Mouse (Mus musculus) hindbrain, embryonic 13.5 days (tissue): ENCODE data around the gene Zfhx3. TPM values are rescaled to one million over a fixed set of nuclear protein-coding genes. Genes with fewer than 3 reads are reported as not detected.
A peak's percentile ranks its signal among the peaks of the same experiment; 100 is the strongest.

Experiments used
- ATAC-seq: fragments of 200-750 bp; cut with Nextera tagmentation; 2 replicates; pipeline ENCODE4 v1.8.0; 2017; ENCODE audit warnings: moderate TSS enrichment; ENCODE audit not compliant: low FRiP score
- H3K27ac ChIP-seq: fragments of 300-500 bp; sonication (generic); 2 replicates; pipeline ENCODE4 v1.5.1; 2015; ENCODE audit warnings: inconsistent platforms, mild to moderate bottlenecking, moderate library complexity
- H3K27me3 ChIP-seq: fragments of 300-500 bp; sonication (generic); 2 replicates; pipeline ENCODE4 v1.6.1; 2015; ENCODE audit warnings: mild to moderate bottlenecking, inconsistent platforms
- H3K36me3 ChIP-seq: fragments of 300-500 bp; sonication (generic); 2 replicates; pipeline ENCODE4 v1.6.1; 2015; ENCODE audit warnings: mild to moderate bottlenecking, inconsistent platforms
- H3K4me1 ChIP-seq: fragments of 300-500 bp; sonication (generic); replicated peaks from 2 replicates; pipeline ENCODE4 v1.6.1; 2015; ENCODE audit warnings: inconsistent platforms
- H3K4me2 ChIP-seq: fragments of 300-500 bp; sonication (generic); 2 replicates; pipeline ENCODE4 v1.6.1; 2015; ENCODE audit warnings: inconsistent platforms, mild to moderate bottlenecking, moderate library complexity
- H3K4me3 ChIP-seq: fragments of 300-500 bp; sonication (generic); 2 replicates; pipeline ENCODE4 v1.5.1; 2015; ENCODE audit warnings: mild to moderate bottlenecking, inconsistent platforms
- H3K9ac ChIP-seq: fragments of 300-500 bp; sonication (generic); 2 replicates; pipeline ENCODE4 v1.6.1; 2015; ENCODE audit warnings: mild to moderate bottlenecking, inconsistent platforms
- H3K9me3 ChIP-seq: fragments of 300-500 bp; sonication (generic); 2 replicates; pipeline ENCODE4 v1.6.1; 2016; ENCODE audit warnings: inconsistent platforms
- WGBS: fragments of 180-500 bp; shearing (Covaris S2); methylation state at CpG from one replicate; pipeline ENCODE4 v1.1.7; 2015; 5-methylcytosine and 5-hydroxymethylcytosine counted together
- polyA plus RNA-seq: library from polyadenylated mRNA; unstranded; fragments of >200 nt; fragmentation: Nextera tagmentation; extraction: Ambion mirVana; gene quantifications from 2 replicates; pipeline ENCODE4 v1.2.1, GENCODE M21; 2015

Zfhx3 gene
- polyA plus RNA-seq, 1 experiment from 2014 or later, result 36.9 TPM

DNA sequence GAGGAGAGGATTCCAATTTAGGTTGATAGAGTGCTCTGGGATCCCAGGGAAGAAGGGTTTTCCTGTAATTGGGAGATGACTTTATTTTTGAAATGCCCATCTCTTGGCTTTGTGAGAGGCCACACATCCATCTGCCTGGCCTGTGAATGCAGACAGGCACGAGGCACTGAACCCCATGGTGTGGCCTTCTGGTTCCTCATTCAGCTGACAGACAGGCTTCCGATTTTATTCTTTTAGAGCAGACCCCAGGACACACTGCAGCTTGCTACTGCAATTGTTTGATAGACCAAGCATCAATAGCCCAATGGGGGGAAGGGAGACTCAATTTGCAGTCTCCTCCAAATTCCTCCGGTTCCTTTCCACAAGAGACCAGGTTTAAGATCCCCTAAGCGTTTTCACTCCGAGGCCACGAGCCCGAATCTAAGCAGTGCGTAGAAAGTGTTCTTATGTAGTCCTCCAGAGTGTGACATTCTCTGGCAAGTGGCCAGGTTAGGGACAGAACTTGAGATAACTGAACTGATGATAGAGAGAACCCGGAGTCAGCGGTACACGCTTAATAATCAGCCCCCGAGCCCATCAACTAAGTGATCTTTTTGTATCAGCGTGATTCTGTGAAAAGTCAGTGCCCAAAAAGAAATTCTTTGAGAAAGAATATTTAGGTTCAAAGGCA is 275.9 kb downstream of the Zfhx3 start:
- no peak overlapping the region for H3K4me2 ChIP-seq
- peaks cover 16% of the 10 kb centered on the region for H3K4me1 ChIP-seq
- peak overlapping the region; percentile 73 for H3K27ac ChIP-seq
- H3K27me3 ChIP-seq, result peaks cover 15% of the 10 kb centered on the region
- H3K9me3 ChIP-seq, result no peaks in the 10 kb centered on the region
- ATAC-seq, result no peak
- WGBS, result 22% methylated on average over 13 of the region's 13 CpGs
- H3K9ac ChIP-seq, result no peak overlapping the region
- H3K4me3 ChIP-seq, result no peak overlapping the region
- H3K36me3 ChIP-seq, result no peaks in the 10 kb centered on the region

DNA sequence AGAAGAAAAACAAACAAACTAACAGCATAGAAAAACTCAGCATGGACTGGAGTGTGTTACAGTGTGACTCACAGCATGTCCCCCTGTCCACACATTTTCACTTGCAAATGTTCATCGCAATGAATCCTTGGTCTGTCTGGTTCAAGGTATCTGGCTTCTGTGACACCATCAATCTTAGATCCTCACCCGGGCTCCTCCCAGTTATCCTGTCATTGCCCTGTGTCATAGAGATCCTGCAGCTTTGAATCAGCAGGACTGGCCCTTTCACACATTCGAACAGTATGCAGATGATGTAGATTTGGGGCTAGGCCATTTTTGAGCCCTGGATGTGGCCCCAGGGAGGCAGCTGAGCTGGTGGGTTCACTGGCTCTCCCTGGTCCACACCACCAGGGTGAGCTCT is 278.1 kb downstream of the Zfhx3 start:
- H3K9ac ChIP-seq, result no peak overlapping the region
- ATAC-seq, result no peak
- 58% methylated on average over 3 of the region's 3 CpGs for WGBS
- no peak overlapping the region for H3K4me2 ChIP-seq
- H3K27ac ChIP-seq, result no peak overlapping the region
- no peak overlapping the region for H3K4me3 ChIP-seq
- H3K4me1 ChIP-seq, result peaks cover 16% of the 10 kb centered on the region
- no peaks in the 10 kb centered on the region for H3K36me3 ChIP-seq
- H3K27me3 ChIP-seq, result peaks cover 15% of the 10 kb centered on the region
- H3K9me3 ChIP-seq, result no peaks in the 10 kb centered on the region

DNA sequence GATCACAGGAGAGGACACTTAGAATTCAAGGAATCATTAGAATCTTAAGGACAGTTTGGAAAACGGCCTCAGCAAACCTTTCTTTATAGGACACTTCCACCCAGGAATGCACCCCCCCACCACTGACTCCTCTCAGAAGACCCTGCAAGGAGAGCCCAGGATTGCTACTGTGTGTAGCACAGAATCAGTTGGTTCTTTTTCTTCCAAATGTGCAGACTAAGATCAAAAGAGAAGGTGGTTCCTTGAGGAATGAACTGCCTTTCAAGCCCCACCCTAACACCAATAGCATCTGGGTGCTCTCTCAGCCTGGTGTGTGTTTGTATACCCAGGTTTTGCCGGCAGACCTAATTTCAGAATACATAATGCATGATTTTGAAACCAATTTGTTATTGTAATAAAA is 279.6 kb downstream of the Zfhx3 start:
- Histone ChIP-seq H3K36me3 (no peaks in the 10 kb centered on the region), H3K4me1 (peaks cover 16% of the 10 kb centered on the region), H3K27ac (no peak overlapping the region), H3K27me3 (peaks cover 15% of the 10 kb centered on the region), H3K9me3 (no peaks in the 10 kb centered on the region), H3K4me3 (no peak overlapping the region), H3K4me2 (no peak overlapping the region), H3K9ac (no peak overlapping the region)
- 69% methylated on average over 2 of the region's 2 CpGs for WGBS
- ATAC-seq, result no peak

DNA sequence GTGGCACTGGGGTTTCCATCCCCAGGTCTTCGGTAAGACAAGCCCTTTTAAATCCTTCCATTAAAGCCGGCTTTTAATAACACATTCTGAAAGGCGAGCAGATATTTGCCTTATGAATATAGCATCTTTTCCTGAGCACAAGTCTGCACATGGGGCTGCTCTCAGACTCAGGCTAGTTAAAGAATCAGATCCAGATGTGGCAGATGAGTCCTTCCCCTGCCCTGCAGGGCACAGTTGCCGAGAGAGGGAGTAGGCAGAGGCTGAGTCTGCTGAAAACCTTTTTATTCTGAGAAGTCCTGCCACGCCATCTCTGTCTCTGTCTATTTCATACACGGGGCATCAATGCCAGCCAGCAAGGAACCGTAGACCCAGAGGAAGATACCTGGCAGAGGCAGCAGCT is 289.9 kb downstream of the Zfhx3 start:
- ATAC-seq, result no peak
- Histone ChIP-seq H3K4me2 (no peak overlapping the region), H3K9me3 (no peaks in the 10 kb centered on the region), H3K27ac (no peak overlapping the region), H3K4me3 (no peak overlapping the region), H3K9ac (no peak overlapping the region), H3K4me1 (0 out of 2 replicates have a peak, but pooled peaks cover 8% of the 10 kb centered on the region), H3K36me3 (no peaks in the 10 kb centered on the region), H3K27me3 (peaks cover 26% of the 10 kb centered on the region; the same call in 1 of the 2 replicates)
- WGBS, result 70% methylated on average over 7 of the region's 7 CpGs

DNA sequence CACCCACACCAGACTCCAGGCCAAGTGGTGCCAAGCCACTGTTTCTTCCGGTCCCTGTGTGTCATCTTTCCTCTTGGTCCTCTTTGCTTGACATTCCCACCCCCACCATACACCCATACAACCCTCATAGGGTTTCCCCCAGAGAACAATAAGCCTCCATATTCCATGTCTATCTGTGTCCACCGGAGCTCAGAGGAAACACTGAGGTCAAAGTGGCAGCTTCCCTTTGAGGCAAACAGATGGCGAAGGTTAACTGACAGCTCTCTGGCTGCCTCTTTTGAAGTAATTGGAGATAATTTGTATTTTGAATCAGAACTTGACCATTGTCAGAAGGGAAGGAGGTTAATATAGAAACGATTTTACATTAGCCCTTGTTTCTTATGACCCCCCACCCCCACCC is 292.0 kb downstream of the Zfhx3 start:
- Histone ChIP-seq H3K27me3 (peaks cover 38% of the 10 kb centered on the region; the same call in 1 of the 2 replicates), H3K4me1 (0 out of 2 replicates have a peak, but pooled peaks cover 8% of the 10 kb centered on the region), H3K4me2 (no peak overlapping the region), H3K9ac (no peak overlapping the region), H3K36me3 (no peaks in the 10 kb centered on the region), H3K4me3 (no peak overlapping the region), H3K27ac (no peak overlapping the region), H3K9me3 (no peaks in the 10 kb centered on the region)
- no peak for ATAC-seq
- 54% methylated on average over 4 of the region's 4 CpGs for WGBS

DNA sequence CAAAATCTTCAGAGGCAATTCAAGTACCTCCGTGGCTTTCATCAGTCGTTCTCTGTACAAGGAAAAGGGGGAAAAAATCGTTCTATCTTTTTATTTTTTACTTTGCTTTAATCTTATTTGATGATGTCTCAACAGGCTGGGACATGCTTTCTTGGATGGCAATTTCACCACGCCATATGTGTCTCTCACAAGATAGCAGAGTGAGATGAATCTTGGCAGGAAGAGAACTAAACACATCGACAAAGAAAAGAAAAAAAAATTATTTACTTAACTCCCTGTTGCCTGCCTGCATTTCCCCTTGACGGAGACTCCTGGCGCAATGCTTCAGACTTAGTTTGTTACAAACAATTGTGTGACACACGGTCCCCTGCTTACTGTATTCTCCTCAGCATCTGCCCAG is 294.3 kb downstream of the Zfhx3 start:
- Histone ChIP-seq H3K36me3 (no peaks in the 10 kb centered on the region), H3K4me2 (no peak overlapping the region), H3K27me3 (peaks cover 45% of the 10 kb centered on the region; the same call in 1 of the 2 replicates), H3K9ac (no peak overlapping the region), H3K9me3 (no peaks in the 10 kb centered on the region), H3K27ac (no peak overlapping the region), H3K4me1 (peaks cover 15% of the 10 kb centered on the region), H3K4me3 (no peak overlapping the region)
- ATAC-seq, result no peak
- 71% methylated on average over 8 of the region's 8 CpGs for WGBS

GRCm38 (mm10) chr8:108239531-108239930 is 297.1 kb downstream of the Zfhx3 start:
- peaks cover 24% of the 10 kb centered on the region for H3K4me1 ChIP-seq
- WGBS, result 90% methylated on average over 5 of the region's 5 CpGs
- no peak overlapping the region for H3K4me2 ChIP-seq
- no peak for ATAC-seq
- H3K27me3 ChIP-seq, result peaks cover 42% of the 10 kb centered on the region; the same call in 1 of the 2 replicates
- H3K9me3 ChIP-seq, result no peaks in the 10 kb centered on the region
- no peaks in the 10 kb centered on the region for H3K36me3 ChIP-seq
- H3K9ac ChIP-seq, result no peak overlapping the region
- no peak overlapping the region for H3K4me3 ChIP-seq
- no peak overlapping the region for H3K27ac ChIP-seq

GRCm38 (mm10) chr8:108241041-108241690 is 298.7 kb downstream of the Zfhx3 start:
- no peak for ATAC-seq
- Histone ChIP-seq H3K4me3 (no peak overlapping the region), H3K4me1 (peaks cover 34% of the 10 kb centered on the region), H3K27me3 (peaks cover 35% of the 10 kb centered on the region; the same call in 1 of the 2 replicates), H3K9me3 (no peaks in the 10 kb centered on the region), H3K36me3 (no peaks in the 10 kb centered on the region), H3K9ac (peak overlapping the region; percentile 56; the same call in 1 of the 2 replicates), H3K27ac (peak overlapping the region; percentile 52), H3K4me2 (peak overlapping the region; percentile 42)
- 13% methylated on average over 19 of the region's 19 CpGs for whole genome bisulfite sequencing

- no peaks in the 10 kb centered on the region for H3K9me3 ChIP-seq
- H3K4me2 ChIP-seq, result no peak overlapping the region
- H3K36me3 ChIP-seq, result no peaks in the 10 kb centered on the region
- H3K9ac ChIP-seq, result no peak overlapping the region
- no peak for ATAC-seq
- 36% methylated on average over 9 of the region's 9 CpGs for WGBS
- H3K27me3 ChIP-seq, result peaks cover 24% of the 10 kb centered on the region; the same call in 1 of the 2 replicates
- H3K4me1 ChIP-seq, result peaks cover 50% of the 10 kb centered on the region
- peak overlapping the region; percentile 94; the same call in 1 of the 2 replicates for H3K27ac ChIP-seq
- no peak overlapping the region for H3K4me3 ChIP-seq
Observed at GRCm38 (mm10) chr8:108243270-108243669, 300.8 kb downstream of the Zfhx3 start.

- peak overlapping the region; percentile 11 for H3K4me3 ChIP-seq
- 0 out of 2 replicates have a peak, but pooled peaks have one; percentile 32 for ATAC-seq
- H3K4me2 ChIP-seq, result peak overlapping the region; percentile 50
- WGBS, result 13% methylated on average over 17 of the region's 17 CpGs
- H3K9ac ChIP-seq, result peak overlapping the region; percentile 69; the same call in 1 of the 2 replicates
- H3K27ac ChIP-seq, result peak overlapping the region; percentile 94
- H3K9me3 ChIP-seq, result no peaks in the 10 kb centered on the region
- H3K36me3 ChIP-seq, result no peaks in the 10 kb centered on the region
- H3K27me3 ChIP-seq, result peaks cover 22% of the 10 kb centered on the region
- peaks cover 50% of the 10 kb centered on the region for H3K4me1 ChIP-seq
Observed at GRCm38 (mm10) chr8:108244636-108245494, 302.4 kb downstream of the Zfhx3 start.

DNA sequence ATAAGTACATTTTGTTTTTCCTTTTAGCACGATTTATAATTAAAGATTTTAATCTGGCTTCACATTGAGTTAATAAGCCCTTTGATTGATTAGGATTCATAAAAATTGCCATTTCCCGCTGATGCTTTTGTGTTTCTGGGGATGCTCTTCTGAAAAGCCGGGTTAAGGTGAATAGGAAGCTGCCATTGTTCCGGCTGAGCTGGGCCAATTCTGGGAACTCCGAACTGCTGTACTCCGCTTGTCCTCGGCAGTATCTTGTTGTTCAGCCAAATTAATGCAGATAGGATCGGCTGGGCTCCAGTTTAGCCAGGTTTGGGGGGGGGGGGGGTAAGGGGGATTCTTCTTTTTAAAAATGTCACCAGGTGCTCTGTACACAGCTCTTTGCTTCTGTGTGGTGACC is 303.1 kb downstream of the Zfhx3 start:
- Histone ChIP-seq H3K4me1 (peaks cover 50% of the 10 kb centered on the region), H3K27me3 (peaks cover 26% of the 10 kb centered on the region), H3K36me3 (no peaks in the 10 kb centered on the region), H3K9ac (no peak overlapping the region), H3K9me3 (no peaks in the 10 kb centered on the region), H3K4me2 (peak overlapping the region; percentile 50), H3K27ac (peak overlapping the region; percentile 94), H3K4me3 (no peak overlapping the region)
- no peak for ATAC-seq
- WGBS, result 15% methylated on average over 8 of the region's 8 CpGs
